Mouse (Mus musculus) layer of hippocampus, postnatal 25 days (tissue): Measurements from ENCODE around the gene Cntnap1. TPM values are rescaled to one million over a fixed set of nuclear protein-coding genes. Genes with fewer than 3 reads are reported as not detected.
A peak's percentile ranks its signal among the peaks of the same experiment; 100 is the strongest.

ENCODE experiments used
- DNase-seq, 2 experiments: peaks; one replicate each; pipeline ENCODE4 v3.0.0; 2022; ENCODE audit warnings: mixed read lengths in 2 of 2, low spot score in 1 of 2; ENCODE audit errors: extremely low spot score in 1 of 2
- total RNA-seq, 2 experiments: library from RNA; stranded (reverse); gene quantifications; 2 replicates each; pipeline ENCODE4 v1.2.3; 2021

The Cntnap1 gene
- total RNA-seq, 2 experiments from 2014 or later: 158 to 169 TPM

- no peak for DNase-seq
Observed at GRCm38 (mm10) chr11:101211970-101212369, 41.6 kb downstream of the Cntnap1 start.

- DNase-seq: no peak
Observed at GRCm38 (mm10) chr11:101216936-101217335, 46.6 kb downstream of the Cntnap1 start.

GRCm38 (mm10) chr11:101218436-101219055, 48.2 kb downstream of the Cntnap1 start:
- no peak for DNase-seq

GRCm38 (mm10) chr11:101220853-101221252, 50.5 kb downstream of the Cntnap1 start:
- no peak for DNase-seq

GRCm38 (mm10) chr11:101221306-101221986, 51.1 kb downstream of the Cntnap1 start:
- no peak for DNase-seq

GRCm38 (mm10) chr11:101224337-101224736, 54.0 kb downstream of the Cntnap1 start:
- no peak for DNase-seq

GRCm38 (mm10) chr11:101225331-101226064, 55.2 kb downstream of the Cntnap1 start:
- DNase-seq: no peak

- DNase-seq: peak; percentile 78 to 89
Observed at GRCm38 (mm10) chr11:101226065-101226701, 55.9 kb downstream of the Cntnap1 start, which contains the start of gene Ezh1. TSS of gene Ezh1 (minus strand) at chr11:101226463.

GRCm38 (mm10) chr11:101229361-101229900, 59.1 kb downstream of the Cntnap1 start:
- DNase-seq: peak in 1 of 2 experiments; percentile 28

- DNase-seq: no peak
Observed at GRCm38 (mm10) chr11:101230061-101230511, 59.8 kb downstream of the Cntnap1 start.

GRCm38 (mm10) chr11:101230526-101230925, 60.2 kb downstream of the Cntnap1 start:
- no peak for DNase-seq

- DNase-seq: no peak
Observed at GRCm38 (mm10) chr11:101230991-101231871, 60.9 kb downstream of the Cntnap1 start.

GRCm38 (mm10) chr11:101232010-101232839, 61.9 kb downstream of the Cntnap1 start:
- DNase-seq: no peak

GRCm38 (mm10) chr11:101233240-101233639, 62.9 kb downstream of the Cntnap1 start:
- DNase-seq: no peak

- DNase-seq: no peak
Observed at GRCm38 (mm10) chr11:101234124-101234523, 63.8 kb downstream of the Cntnap1 start.

GRCm38 (mm10) chr11:101235429-101235828, 65.1 kb downstream of the Cntnap1 start:
- no peak for DNase-seq

- no peak for DNase-seq
Observed at GRCm38 (mm10) chr11:101236782-101237181, 66.5 kb downstream of the Cntnap1 start.

GRCm38 (mm10) chr11:101238071-101238647, 67.8 kb downstream of the Cntnap1 start:
- DNase-seq: peak in 1 of 2 experiments; percentile 29
